Mouse (Mus musculus) frontal cortex, postnatal 14 days (tissue): ENCODE data around the gene Frmd4b.

ENCODE experiments used
- DNase-seq, 2 experiments: peaks; one replicate each; pipeline ENCODE4 v3.0.0; 2022; ENCODE audit warnings: low spot score in 2 of 2

Frmd4b gene

DNA sequence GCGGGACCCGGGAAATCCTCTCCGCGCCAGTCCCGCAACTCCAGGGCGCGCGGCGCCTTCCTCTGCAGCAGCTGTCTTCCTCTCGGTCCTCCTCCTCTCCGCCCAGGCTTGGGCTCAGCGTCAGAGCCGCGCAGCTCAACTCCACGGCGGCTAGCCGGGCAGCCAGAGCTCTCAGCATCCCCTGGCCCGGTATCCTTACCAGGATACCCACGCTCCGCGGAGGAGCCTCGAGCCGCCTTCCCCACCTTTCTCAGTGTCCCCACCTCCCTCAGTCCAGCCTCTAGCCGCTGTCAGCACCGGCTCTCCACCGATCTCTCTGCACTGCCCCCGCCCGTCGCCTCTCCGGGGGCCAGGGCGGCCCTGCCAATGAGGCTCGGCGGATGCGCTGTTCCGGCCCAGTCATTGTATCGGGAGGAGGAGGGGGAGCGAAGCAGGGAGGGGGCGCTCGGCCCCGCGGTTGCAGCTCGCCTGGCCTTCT, at the start of gene Frmd4b:
Gene Frmd4b, minus strand, starts transcription at position 276 of the 478 bp plus-strand sequence.
- DNase-seq, result peak; percentile 37 to 44

DNA sequence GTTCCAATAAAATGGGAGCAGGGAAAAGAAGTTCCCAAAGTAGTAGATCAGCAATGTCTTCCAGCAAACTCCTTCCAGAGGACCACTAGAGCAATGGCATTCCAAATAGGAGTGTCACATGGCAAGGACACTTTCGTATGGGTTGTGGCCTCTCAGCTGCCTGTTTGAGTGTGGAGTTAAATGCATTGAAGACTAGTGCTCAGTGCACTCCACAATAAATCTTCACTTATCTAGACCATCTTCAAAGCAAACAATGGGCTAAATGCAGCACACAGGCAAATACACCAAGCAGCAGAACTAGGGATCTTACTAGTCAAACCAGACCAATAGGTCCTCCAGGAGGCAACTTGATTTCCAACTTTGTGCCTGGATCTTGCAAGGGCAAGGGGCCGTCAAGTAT, 49.1 kb upstream of the Frmd4b start:
- no peak for DNase-seq

DNA sequence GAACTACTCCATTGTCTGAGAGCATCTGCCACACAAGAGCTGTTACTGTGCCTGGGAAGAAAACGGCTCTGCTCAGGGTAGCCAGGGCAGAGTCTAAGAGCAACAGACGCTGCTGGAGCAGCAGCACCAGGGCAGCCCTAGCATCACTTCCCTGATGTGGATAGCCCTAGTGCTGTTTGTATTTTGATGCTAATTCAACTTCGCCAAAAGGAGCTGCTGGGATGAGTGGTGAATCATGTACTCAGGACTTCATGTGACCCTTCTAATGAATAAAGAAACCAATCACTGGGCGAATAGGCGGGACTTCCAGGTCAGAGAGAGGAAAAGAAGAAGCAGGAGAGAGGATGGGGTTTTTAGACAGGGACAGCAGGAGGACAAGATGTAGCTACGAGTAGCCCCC, 41.6 kb upstream of the Frmd4b start:
- no peak for DNase-seq

DNA sequence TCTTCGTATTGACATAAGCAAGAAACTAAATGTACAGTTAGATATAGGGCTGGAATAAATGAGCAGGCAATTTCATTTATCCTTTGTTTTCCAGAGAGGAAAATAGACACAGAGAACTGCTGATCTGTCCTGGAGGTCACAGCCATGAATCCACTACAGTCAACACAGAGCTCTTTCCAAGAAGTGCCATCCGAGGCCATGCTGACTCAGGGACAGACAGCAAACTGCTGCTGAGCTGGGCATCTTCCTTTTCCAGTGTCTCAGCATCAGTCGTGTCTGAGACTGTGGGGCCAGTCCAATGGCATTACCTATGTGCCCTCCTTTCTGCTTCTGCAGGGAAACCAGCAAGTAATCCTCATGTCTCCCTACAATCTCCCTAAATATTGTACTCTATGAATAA, 38.6 kb upstream of the Frmd4b start:
- no peak for DNase-seq

DNA sequence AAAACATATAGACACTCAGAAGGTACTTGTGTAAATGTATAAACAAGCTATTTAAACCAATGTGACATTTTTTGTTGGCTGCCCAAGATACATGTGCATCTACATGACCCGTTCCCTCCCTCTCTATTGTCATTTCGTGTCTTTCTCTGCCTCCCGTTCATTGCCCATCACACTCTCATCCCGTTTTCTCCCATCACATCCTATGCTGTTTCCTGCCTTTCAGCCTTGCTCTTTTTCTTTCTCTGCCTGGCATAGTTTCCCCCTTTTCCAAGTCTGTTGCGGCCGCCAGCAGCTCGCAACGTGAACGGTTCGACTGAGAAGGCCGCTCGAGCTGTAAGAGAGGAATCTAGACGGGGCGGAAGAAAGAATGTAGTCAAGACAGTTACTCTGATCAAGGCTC, 30.2 kb upstream of the Frmd4b start:
- DNase-seq, result no peak

DNA sequence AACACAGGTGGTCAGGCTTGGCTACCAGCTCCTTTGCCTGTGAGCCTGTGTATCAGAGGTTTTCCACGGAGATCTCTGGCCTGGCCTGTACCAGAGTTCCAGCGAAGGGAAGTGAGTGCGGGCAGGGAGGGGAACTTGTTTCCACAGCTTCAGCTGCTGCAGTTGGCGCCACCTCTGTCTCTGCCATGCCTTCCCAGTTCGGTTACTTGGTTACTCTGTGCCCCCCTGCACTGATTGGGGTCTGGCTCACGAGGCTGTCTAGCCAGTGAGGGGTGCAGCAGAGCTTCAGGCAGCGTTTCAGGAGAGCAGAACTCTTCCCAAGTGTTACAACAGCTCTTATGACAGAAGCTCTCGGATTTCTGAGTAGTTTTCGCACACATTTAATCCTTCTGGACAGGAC, 6.0 kb upstream of the Frmd4b start:
- no peak for DNase-seq

DNA sequence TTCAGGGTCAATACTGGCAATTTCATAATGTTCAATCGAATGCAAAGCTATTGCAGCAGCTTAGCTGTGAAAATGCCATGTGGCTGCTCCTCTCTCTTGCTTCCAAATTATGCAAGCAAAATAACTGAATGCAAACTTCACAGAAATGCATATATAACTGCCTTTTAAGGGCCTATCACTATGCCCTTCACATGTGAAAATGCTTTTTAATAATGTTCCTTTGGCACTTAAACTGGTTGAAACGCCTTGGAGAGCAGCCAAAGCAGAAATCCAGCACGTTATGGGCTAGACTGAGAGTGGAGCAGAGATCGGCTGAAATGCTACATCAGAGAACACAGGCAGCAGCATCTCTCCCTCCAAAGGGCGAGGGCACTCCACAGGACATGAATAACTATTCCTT, 4.9 kb upstream of the Frmd4b start:
- DNase-seq, result no peak

DNA sequence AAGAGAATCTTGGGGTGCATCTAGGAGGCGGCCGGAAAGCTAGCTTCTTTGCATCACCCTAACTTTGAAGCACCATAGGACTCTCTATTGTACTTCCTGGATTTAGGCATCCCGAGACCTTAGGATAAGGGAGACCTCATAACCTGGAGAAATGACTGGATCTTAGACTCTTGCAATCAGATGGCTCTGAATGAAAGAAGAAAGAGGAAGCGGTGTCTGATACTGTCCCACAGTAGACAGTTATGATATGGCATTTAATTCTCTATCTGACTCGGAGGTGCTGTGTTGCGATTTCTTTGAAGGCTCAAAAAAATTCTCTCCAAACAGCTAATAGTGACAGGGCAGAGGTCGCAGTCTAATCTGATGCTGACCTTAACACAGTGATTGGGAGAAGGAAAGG, 433 bp upstream of the Frmd4b start:
- DNase-seq, result no peak

DNA sequence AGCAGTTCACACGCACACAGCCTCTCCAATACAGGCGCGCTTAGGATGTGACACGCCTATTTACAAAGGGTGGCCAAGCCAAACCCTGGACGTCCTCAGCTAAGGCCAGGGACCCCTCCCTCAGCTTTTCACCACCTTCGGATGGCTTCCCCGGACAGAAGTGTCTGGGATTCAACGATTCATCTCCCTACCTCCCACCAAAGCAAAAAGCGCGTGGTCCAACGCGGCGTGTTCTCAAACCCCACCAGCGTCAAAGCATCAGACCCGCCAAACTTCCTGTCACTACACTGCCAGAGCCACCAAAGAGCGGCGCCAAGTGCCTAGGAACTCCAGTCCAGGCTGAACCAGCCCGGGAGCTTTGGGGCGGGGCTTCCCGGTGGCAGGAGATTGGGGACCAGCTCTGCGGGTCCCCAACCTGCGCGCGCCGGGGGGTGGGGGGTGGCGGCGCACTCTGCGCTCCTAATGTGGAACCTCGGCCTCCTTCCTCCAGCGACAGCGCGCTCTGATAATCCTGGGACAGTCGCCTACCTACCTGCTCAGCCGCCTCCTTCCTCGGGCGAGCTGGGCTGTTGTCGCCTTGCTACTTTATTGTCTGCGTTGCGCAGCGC, 579 bp downstream of the Frmd4b start:
- peak; percentile 7 to 28 for DNase-seq

DNA sequence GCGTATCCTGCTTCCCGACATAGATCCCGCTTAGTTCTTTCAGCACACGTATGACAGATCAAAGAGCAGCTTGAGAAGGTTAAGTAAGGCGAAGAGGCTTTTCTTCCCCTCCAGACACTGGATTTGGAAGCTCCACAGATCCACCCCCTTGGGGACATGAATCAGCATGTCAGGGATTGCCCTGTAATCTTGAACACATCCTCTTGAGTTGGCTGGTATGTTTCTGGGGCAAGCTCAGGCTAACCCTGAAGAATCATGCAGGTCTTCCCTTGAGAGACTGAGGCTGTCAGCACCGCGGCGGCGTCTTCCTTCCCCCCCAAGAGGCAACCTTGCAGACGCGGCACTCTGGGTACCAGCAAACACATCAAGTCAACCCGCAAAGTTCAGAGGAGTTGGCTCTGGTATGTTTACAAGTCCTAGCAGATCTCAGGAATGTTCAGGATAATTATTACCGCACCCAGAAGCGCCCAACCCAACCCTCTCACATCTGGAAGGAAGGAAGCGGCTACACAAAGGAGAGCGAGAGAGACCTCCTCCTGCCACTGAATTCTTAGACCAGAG, 1.4 kb downstream of the Frmd4b start:
- no peak for DNase-seq

DNA sequence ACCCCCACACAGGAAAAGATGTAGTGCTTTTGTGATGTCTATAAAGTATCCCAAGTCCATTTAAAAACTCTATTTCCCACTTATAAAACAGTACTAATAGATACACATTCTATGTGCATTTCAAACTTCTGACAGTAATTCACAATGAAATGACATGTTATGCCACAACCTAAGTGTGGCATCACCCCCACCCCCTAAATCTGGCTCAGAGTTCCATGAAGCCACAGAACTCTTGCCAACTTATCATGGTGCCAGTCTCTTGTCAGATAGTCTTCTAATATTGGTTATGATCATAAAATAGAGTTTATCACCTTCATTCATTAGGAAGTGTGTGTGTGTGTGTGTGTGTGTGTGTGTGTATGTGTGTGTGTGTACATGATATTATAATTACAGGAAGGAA, 3.2 kb downstream of the Frmd4b start:
- no peak for DNase-seq

DNA sequence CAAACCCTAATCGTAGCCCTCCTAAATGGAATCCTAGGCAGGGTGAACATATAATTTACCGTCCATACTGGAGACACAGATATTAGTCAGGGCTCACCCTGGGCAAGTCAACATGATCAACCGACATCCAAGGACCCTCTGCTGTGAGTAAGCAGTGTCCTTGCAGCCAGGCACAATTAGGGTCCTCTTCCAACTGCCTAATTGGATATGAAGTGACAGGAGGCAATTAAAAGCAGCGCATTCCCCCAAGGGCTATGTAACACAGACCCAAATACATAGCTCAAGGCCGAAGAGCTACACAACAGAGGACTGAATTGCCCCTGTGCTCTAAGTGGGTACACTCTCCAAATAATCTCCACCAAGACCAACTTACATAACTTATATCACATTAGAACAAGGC, 4.5 kb downstream of the Frmd4b start:
- no peak for DNase-seq

DNA sequence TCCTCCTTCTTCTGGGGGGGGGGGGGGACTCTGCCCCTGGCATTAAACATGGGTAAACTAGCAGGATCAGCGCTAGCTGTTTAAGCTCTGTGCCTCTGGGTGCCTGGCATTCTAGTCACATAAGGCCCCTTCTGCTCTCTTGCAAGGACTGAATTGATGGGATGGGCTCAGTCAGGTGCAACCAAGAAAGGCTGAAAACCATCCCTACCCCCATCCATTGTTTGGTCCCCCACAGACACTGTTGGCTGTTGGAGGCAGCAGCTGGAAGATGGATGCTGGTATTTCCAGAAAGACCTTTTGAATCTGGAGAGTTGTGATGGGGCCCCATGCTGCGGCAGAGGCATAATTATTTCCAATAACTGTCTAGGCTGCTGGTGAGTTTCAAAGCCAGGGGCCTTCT, 7.3 kb downstream of the Frmd4b start:
- DNase-seq, result no peak

DNA sequence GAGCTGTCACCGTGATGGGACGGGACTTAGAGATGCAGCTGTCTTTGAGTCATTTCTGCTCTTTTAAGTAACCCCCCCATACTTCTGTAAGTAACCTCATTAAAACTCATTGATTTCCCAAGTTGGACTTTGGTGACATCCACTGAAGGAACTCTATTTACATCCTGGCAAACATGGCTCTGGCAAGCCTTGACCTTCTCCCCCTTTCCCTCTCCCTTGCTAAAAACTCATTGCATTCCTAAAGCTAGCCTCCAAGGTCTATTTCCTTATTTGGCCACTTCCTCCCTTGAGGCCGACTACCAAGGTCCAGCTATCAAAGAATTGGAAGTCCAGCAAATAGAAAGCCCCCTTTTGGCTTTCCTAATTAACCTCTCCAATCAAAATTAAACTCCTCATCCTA, 9.7 kb downstream of the Frmd4b start:
- no peak for DNase-seq

DNA sequence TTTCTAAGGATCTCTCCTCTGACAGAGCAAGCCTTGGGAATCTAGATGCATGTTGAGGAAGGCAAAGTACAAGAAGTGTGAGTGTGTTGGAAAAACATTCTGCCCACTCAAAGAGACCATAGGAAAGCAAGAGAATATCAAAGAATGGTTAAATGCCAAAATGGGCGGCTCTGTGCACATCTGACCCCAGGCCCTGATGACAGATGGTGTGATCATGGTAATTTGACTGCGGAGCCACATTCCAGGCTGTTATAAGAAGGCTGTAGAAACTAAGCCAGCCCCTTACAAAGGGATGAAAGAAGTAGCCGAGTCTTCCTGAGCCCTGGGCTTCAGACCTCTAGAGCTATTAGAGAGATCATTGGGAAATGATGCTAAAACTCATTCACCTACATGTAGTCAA, 22.1 kb downstream of the Frmd4b start:
- DNase-seq, result no peak

DNA sequence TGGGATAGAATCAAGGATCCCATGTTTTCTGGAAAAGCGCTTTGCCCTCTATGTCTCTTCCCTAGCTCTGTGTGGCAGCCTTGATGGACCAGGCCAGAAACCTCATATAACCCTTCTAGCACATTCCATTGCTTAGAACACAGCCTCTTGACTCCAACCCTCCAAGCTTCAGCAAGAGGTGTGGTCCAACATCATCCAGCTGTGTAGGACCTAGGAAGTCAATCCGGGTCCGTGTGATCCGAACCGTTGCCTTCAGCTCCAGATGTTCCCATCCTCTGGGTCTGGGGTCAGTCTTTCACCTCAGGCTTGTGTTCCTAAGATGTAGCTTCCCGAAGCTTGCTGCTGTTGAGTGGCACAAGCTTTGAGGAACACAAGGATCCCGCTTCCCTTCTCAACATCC, 22.8 kb downstream of the Frmd4b start:
- DNase-seq, result no peak

DNA sequence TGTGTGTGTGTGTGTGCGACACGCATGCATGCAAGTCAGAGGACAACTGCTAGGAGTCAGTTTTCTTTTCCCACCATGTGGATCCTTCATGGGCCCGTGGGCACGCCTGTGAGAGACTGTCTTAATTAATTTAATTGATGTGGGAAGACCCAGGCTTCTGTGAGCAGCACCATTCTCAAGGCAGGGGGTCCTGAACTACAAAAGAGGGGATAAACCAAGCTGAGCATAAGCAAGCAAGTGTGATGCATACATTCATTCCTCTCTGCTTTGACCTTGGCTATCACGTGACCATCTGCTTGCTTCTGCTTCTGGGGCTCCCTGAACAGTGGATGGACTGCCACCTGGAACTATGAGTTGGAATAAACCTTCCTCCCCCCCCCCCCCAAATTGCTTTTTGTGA, 27.1 kb downstream of the Frmd4b start:
- DNase-seq, result no peak

DNA sequence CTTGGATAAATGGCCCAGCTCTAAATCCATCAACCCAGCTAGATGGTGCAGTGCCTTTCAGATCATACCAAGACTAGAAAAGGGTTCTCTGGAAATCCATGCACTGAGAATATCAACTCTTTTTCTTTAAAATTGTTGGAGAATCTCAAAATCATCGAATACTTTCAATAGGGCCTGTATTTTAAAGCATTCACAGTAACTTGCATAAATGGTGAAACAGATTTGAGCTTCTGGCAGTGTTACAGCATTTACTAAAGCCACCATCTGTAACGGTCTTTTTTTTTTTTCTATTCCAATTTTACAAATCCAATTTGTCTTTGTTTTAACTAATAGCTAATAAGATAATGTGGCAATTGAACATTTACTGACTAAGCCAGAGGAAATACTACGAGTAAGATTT, 27.8 kb downstream of the Frmd4b start:
- DNase-seq, result no peak

DNA sequence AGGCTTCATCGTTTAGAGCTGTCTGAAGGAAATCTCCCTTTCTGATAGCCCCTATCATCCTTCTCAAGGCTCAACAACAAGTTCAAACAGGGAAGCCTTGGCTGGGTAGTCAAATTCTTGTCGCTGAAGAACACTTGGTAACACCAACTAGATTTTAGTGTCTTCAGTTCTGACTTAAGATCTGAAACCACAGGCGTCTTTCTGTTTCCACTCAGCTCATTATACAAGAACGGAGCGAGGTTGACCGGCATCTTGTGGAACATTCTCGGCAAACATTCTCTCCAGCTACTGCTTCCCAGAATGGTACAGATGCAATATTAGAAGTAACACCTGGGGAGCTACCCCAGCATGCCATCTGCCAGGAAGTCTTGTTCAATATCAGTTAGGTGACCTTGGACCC, 28.3 kb downstream of the Frmd4b start:
- DNase-seq, result no peak

DNA sequence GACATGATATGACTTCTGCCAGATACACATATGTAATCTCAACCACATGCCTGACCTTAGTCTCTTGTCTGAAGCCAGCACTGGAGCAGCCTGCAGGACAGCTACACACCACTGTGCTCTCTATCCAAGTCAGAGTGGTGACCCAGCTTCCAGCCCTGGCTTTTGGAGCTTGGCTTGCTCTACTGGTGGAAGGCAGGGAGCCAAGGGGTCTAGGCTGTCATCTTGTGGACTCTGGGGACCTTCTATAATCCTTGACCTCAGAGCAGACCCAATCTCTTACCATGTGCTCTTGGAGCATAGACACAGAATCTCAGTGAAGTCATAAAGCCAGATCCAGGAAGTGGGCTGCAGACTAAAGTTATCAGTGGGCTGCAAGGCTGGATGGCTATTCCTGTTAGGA, 30.7 kb downstream of the Frmd4b start:
- DNase-seq, result no peak

DNA sequence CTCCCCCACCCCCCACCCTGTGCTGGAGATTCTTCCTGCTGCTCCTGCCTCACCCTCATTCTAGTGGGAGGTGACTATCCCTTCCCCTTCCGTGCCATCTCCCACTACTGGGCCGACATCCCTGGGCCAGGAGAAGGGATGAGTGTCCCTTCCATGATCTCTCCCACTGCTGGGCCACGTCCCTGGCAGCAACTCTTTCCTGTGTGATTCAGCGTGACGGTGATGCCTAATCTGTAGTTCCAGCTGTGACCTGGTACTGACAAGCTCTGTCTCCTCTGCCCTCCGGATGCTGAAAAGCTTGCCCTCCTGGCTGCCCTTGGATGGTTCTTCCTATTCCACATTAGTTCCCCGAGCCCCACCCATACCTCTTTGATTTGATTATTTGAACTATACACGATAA, 31.3 kb downstream of the Frmd4b start:
- no peak for DNase-seq

DNA sequence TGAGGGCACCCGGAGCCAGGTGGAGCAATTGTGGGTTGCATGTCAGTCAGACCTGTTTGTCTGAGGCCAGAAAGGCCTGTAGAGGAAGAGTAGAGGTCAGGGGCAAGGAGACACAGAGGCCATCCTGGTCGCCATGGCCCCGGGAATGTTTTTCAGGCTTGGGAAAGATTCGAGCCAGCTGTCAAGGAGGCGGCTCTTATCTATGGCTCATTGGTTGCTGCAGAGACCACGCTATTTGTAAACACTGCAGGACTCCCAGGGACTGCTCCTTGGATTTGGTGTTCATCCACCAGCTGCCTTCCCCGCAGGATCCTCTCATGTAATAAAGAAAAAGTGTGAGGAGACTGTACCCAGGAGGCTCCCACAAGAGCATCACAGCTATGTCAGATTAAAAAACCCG, 34.6 kb downstream of the Frmd4b start:
- no peak for DNase-seq

DNA sequence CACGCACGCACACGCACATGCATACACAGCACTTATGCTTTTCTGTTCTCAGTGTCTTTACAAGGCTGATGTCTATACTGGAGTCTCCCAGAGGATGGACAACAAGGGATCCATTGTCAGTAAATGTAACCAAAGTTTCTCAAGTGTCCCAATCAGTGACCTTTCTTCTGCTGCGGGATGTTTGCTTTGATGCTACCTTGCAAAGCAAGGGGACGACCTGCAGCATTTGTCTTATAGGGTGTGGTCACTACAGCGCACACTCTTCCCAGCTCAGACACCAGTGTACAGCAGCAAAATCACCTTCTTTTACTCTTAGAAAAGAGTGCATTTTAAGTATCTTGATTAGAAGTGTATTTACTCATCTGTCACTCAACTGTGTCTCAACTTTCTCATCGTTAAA, 35.4 kb downstream of the Frmd4b start:
- no peak for DNase-seq

DNA sequence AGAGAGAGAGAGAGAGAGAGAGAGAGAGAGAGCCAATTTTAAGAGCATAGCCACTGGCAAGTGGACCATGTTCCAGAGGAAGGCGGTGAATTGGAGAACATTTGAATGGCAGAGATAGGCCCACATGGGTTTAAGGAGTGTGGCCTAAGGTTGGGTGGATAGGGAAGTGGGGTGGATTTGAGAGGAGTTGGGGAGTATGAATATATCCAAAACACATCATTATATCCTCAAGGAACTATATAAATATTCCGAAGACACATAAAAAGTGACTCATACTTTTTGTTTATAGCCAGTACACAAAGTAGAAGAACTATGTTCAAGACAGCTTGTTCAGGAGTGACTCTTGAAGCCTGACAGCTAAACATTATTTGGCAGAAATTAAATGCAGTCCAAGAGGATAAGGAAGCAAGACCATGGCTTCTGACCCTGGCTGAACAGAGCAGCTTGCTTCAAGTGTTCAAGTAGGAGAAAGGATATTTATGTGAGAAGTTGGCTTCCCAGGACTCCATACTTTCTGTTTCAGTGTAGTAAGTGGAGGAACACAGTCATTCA, 36.8 kb downstream of the Frmd4b start:
- DNase-seq, result no peak
